Mouse (Mus musculus) ES-E14 (cell line): ENCODE measurements around the gene Rasef. TPM values are rescaled to one million over a fixed set of nuclear protein-coding genes. Genes with fewer than 3 reads are reported as not detected.
"Not testable (repeated sequence)": the region's sequence is repeated elsewhere in the genome, so short reads cannot be mapped to it uniquely, and the experiment has no call there.

Experiments
- DNase-seq: peaks from one replicate; pipeline ENCODE4 v3.0.0-alpha.2; 2013; ENCODE audit warnings: low read depth, low spot score
- H3K27ac ChIP-seq: 2 replicates; pipeline ENCODE4 v1.5.1; 2012; ENCODE audit warnings: low read depth, mild to moderate bottlenecking, low read length, moderate library complexity, mixed read lengths; ENCODE audit not compliant: poor library complexity, insufficient read depth, severe bottlenecking
- H3K36me3 ChIP-seq: 2 replicates; pipeline ENCODE4 v1.6.1; 2012; ENCODE audit warnings: mild to moderate bottlenecking, low read length, moderate library complexity, mixed read lengths; ENCODE audit not compliant: control insufficient read depth, poor library complexity, insufficient read depth, severe bottlenecking
- H3K4me1 ChIP-seq, 2 experiments: fragments of 150-350 bp in 1 of 2; sonication (generic) in 1 of 2; 2 replicates each; pipeline ENCODE4 v1.6.1; 2012; ENCODE audit warnings: low read length in 2 of 2, mild to moderate bottlenecking in 1 of 2, mixed read lengths in 1 of 2; ENCODE audit not compliant: control insufficient read depth in 2 of 2, insufficient read depth in 2 of 2, poor library complexity in 1 of 2
- H3K4me3 ChIP-seq, 2 experiments: fragments of 150-350 bp in 1 of 2; sonication (generic) in 1 of 2; 2 replicates each; pipeline ENCODE4 v1.5.1; 2012; ENCODE audit warnings: low read length in 2 of 2, low read depth in 1 of 2, mild to moderate bottlenecking in 1 of 2, mixed read lengths in 1 of 2; ENCODE audit not compliant: insufficient read depth in 1 of 2, poor library complexity in 1 of 2, severe bottlenecking in 1 of 2
- H3K9ac ChIP-seq: 2 replicates; pipeline ENCODE4 v1.6.1; 2012; ENCODE audit warnings: low read depth, mild to moderate bottlenecking, low read length, mixed read lengths; ENCODE audit not compliant: poor library complexity, insufficient read depth, severe bottlenecking
- H3K9me3 ChIP-seq: fragments of 150-350 bp; sonication (generic); 2 replicates; pipeline ENCODE4 v1.6.1; 2012; ENCODE audit warnings: low read depth, mild to moderate bottlenecking, low read length; ENCODE audit not compliant: control insufficient read depth, insufficient read depth
- CHD2 ChIP-seq: IDR thresholded peaks from 2 replicates; pipeline ENCODE4 v1.6.1; 2014; ENCODE audit warnings: mild to moderate bottlenecking, low read depth, low read length, inconsistent platforms
- HCFC1 ChIP-seq: IDR thresholded peaks from 2 replicates; pipeline ENCODE4 v1.6.1; 2012; ENCODE audit warnings: low read length, inconsistent platforms, borderline replicate concordance; ENCODE audit not compliant: insufficient read depth
- MAFK ChIP-seq: IDR thresholded peaks from 2 replicates; pipeline ENCODE4 v1.6.1; 2014; ENCODE audit warnings: mild to moderate bottlenecking, low read depth, low read length, inconsistent platforms; ENCODE audit not compliant: insufficient read depth
- ZC3H11A ChIP-seq: IDR thresholded peaks from 2 replicates; pipeline ENCODE4 v1.6.1; 2012; ENCODE audit warnings: low read depth, mild to moderate bottlenecking, inconsistent platforms, low read length, borderline replicate concordance
- ZNF384 ChIP-seq: IDR thresholded peaks from 2 replicates; pipeline ENCODE4 v1.6.1; 2012; ENCODE audit warnings: low read depth, low read length, inconsistent platforms
- in situ Hi-C, 2 experiments: fragments of 600-800 bp; cut with MboI; formaldehyde crosslinking; loops; one replicate each; pipeline ENCODE4 v1.15.1; 2025; ENCODE audit warnings: low sequenced_read_pairs in 2 of 2, inconsistent platforms in 1 of 2; ENCODE audit not compliant: unreplicated experiment in 2 of 2
- total RNA-seq: library from RNA; depleted of rRNA; stranded (reverse); fragments of 300-350 nt; gene quantifications from 2 replicates; pipeline ENCODE4 v1.2.3, GENCODE M21; 2012

Gene Rasef
- total RNA-seq, 1 experiment: 0.54 TPM

DNA sequence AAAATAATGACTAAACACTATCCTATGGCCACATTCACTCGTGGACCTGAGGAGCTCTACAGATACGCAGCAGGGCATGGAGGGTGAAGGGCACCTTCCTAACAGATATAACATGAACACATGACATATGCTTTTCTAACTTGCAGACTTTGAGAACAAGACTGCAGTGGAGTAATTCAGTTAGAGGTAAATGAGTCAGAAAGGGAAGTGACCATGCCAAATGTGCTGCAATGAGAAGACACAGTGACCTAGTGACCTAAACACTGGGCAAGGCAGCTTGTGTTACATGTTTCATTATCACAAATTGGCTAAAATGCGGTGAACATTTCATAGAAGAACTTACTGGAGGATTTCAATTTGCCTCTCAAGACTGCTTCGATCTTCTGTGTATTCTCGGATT, 42.6 kb downstream of the Rasef start:
- H3K36me3 ChIP-seq: no peaks in the 10 kb centered on the region
- no peak for DNase-seq
- no peaks in the 10 kb centered on the region for H3K4me1 ChIP-seq
- no peaks in the 10 kb centered on the region for H3K9me3 ChIP-seq
- in situ Hi-C loops: no loop called here
- no peak overlapping the region for H3K9ac ChIP-seq
- H3K4me3 ChIP-seq: no peak overlapping the region
- TF ChIP-seq ZNF384 (no peak), CHD2 (no peak), MAFK (no peak), HCFC1 (no peak), ZC3H11A (no peak)
- no peak overlapping the region for H3K27ac ChIP-seq

DNA sequence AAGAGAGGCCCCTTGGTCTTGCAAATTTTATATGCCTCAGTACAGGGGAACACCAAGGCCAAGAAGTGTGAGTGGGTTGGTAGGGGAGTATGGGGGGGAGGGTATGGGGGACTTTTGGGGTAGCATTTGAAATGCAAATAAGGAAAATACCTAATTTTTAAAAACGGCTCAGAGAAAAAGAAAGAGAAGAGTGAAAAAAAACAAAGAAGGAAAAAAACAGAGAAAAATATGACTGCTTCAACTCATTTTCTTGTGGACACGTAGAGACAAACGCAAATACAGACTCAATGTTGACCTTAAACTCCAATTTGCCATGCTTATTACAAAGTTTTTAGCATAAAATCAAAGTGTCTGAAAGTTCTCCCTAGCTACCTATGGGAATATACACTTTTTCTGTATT, 51.4 kb downstream of the Rasef start:
- Histone ChIP-seq H3K27ac (no peak overlapping the region), H3K9ac (no peak overlapping the region), H3K4me3 (no peak overlapping the region), H3K4me1 (no peaks in the 10 kb centered on the region), H3K9me3 (no peaks in the 10 kb centered on the region), H3K36me3 (no peaks in the 10 kb centered on the region)
- in situ Hi-C loops: no loop called here
- DNase-seq: no peak
- no peak for TF ChIP-seq CHD2
- TF ChIP-seq ZNF384: no peak
- no peak for TF ChIP-seq HCFC1
- TF ChIP-seq ZC3H11A: no peak
- TF ChIP-seq MAFK: no peak

DNA sequence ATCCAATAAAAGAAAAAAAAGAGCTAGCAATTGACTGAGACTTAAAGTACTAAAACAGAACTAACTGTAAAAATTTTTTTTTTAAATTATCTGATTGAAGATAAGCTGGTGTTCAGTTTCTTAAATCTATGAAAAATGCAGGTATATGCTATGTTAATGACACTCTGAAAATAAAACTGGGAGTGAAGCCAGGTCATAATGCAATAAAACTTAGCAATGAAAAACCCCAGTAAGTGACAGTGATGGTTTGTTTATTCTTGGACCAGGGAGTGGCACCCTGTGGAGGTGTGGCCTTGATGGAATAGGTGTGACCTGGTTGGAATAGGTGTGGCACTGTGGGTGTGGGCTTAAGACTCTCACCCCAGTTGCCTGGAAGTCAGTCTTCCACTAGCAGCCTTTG, 71.0 kb downstream of the Rasef start:
- no peak for TF ChIP-seq HCFC1
- no peak for TF ChIP-seq ZNF384
- TF ChIP-seq MAFK: no peak
- no peak for TF ChIP-seq CHD2
- TF ChIP-seq ZC3H11A: no peak
- no peak overlapping the region for H3K4me3 ChIP-seq
- H3K9me3 ChIP-seq: no peaks in the 10 kb centered on the region
- no peak for DNase-seq
- in situ Hi-C loops: no loop called here
- H3K36me3 ChIP-seq: no peaks in the 10 kb centered on the region
- H3K4me1 ChIP-seq: no peaks in the 10 kb centered on the region
- H3K9ac ChIP-seq: no peak overlapping the region
- no peak overlapping the region for H3K27ac ChIP-seq

DNA sequence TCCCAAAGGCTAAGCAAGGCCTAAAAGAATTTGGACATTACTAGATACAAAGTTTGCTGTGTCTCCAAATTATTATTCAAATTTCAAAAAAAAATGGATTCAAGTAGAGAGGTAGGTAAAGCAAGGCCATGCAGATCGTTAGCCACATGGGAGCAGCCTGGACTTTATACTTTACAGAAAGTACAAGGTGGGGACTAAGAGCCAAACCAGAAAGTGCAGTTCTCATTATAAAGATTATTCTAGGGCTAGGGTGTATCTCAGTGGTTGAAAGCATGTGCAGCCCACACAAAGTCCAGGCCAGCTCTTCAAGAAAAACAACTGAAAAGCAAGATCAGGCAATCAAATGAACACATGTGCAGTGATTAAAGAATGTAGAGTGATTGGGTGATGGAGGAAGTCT, 72.0 kb downstream of the Rasef start:
- H3K36me3 ChIP-seq: no peaks in the 10 kb centered on the region
- in situ Hi-C loops: no loop called here
- no peak overlapping the region for H3K9ac ChIP-seq
- H3K4me3 ChIP-seq: no peak overlapping the region
- no peaks in the 10 kb centered on the region for H3K9me3 ChIP-seq
- TF ChIP-seq CHD2: no peak
- TF ChIP-seq ZC3H11A: no peak
- TF ChIP-seq HCFC1: no peak
- no peak for TF ChIP-seq ZNF384
- TF ChIP-seq MAFK: no peak
- H3K27ac ChIP-seq: no peak overlapping the region
- no peak for DNase-seq
- no peaks in the 10 kb centered on the region for H3K4me1 ChIP-seq

DNA sequence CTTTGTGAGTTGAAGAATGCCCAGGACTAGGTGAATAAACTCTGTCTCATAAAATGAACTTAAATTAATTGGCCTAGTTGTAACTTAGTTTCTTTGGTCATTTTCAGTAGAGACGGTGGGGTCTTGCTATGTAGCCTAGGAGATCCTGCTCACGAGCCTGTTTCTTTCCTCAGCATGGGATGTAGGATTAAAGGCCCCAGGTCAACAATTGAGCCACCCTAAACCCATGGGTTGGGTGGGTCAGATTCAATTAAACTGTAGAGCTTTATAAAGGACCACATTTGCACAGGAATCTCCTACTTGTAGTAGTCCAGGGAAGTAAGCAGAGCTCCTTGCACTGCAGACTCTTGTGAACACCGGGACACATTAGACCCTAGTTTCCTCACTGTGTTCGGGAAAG, 107.6 kb downstream of the Rasef start, which contains the start of gene Gm428:
TSS of gene Gm428 (plus strand) at position 301 of the 400 bp plus-strand sequence.
- DNase-seq, H3K27ac ChIP-seq, H3K4me3 ChIP-seq, in situ Hi-C loops, H3K9me3 ChIP-seq, H3K9ac ChIP-seq, H3K4me1 ChIP-seq, H3K36me3 ChIP-seq: not testable (repeated sequence)

DNA sequence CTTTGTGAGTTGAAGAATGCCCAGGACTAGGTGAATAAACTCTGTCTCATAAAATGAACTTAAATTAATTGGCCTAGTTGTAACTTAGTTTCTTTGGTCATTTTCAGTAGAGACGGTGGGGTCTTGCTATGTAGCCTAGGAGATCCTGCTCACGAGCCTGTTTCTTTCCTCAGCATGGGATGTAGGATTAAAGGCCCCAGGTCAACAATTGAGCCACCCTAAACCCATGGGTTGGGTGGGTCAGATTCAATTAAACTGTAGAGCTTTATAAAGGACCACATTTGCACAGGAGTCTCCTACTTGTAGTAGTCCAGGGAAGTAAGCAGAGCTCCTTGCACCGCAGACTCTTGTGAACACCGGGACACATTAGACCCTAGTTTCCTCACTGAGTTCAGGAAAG, 122.7 kb downstream of the Rasef start, which contains the start of gene Gm11239:
TSS of gene Gm11239 (plus strand) at position 301 of the 400 bp plus-strand sequence.
- DNase-seq, H3K4me1 ChIP-seq, H3K9ac ChIP-seq, H3K4me3 ChIP-seq, H3K9me3 ChIP-seq, H3K36me3 ChIP-seq, in situ Hi-C loops, H3K27ac ChIP-seq: not testable (repeated sequence)
